Comparison of ENCODE assay signal across 8 mouse cellular contexts in the genomic region with DNA sequence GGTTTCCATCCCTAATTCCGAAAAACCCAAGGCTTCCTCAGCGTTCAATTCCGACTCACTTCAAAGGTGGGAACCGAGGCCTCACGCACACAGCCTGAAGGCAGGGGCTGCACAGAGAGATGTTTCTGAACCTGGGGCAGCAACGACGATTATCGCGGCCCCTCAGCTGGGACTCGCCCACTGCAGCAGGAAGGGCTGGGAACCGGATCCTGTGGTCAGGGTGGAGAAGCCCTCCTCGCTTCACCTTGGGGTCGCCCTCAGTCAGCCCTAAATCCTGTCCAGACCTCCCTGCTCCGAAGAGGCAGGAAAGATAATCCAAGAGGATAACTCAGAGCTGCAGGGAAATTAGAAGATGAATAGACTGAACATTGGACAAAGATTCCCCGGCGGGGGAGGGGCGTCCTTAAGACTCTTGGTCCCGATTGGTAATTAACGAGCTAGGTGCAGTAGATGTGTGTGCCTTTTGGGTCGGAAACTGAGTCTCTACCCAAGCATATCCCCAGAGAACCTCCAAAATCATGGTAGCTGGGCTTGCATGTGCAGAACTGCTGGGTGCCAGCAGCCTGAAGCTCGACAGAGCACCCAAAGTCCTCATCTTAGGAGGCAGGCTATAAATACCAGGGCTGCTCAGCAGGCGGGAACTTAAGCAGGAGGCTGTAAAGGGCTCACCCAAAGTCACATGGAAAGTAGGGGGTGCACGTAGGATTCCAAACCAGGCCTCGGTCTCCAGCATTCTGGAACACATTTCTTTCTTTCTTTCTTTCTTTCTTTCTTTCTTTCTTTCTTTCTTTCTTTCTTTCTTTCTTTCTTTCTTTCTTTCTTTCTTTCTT. TPM values are rescaled to one million over a fixed set of nuclear protein-coding genes. Genes with fewer than 3 reads are reported as not detected.
A peak's percentile ranks its signal among the peaks of the same experiment; 100 is the strongest.
DNase-seq lines count a peak whose midpoint lies in the region; ATAC-seq lines count a peak whose summit lies in the region.

No protein-coding gene starts in this region.

- H3K4me1 ChIP-seq in kidney, embryonic 14.5 days (ENCODE audit: control insufficient read depth, insufficient read depth, low read length) = 0 out of 2 replicates have a peak, but pooled peaks cover 3% of the 10 kb centered on the region
- H3K4me1 ChIP-seq in embryonic facial prominence, embryonic 10.5 days = peaks cover 10% of the 10 kb centered on the region
- peaks cover 9% of the 10 kb centered on the region; the same call in 1 of the 2 replicates for H3K4me1 ChIP-seq in intestine, embryonic 16.5 days (ENCODE audit: control insufficient read depth, insufficient read depth, low read length)
- H3K4me1 ChIP-seq in neural tube, embryonic 11.5 days (ENCODE audit: control insufficient read depth, insufficient read depth, low read length) = 0 out of 2 replicates have a peak, but pooled peaks cover 3% of the 10 kb centered on the region

- peak overlapping the region; percentile 49 for H3K4me2 ChIP-seq in kidney, embryonic 14.5 days (replicated peaks; ENCODE audit: low read depth, low read length)
- peak overlapping the region; percentile 59 for H3K4me2 ChIP-seq in intestine, embryonic 16.5 days (ENCODE audit: low read depth, low read length)
- H3K4me2 ChIP-seq in neural tube, embryonic 11.5 days (ENCODE audit: low read depth) = peak overlapping the region; percentile 49

- no peak overlapping the region for H3K9ac ChIP-seq in kidney, embryonic 14.5 days (ENCODE audit: low read depth, low read length)
- peak overlapping the region; percentile 54 for H3K9ac ChIP-seq in intestine, embryonic 16.5 days (ENCODE audit: low read depth, low read length)
- peak overlapping the region; percentile 37 for H3K9ac ChIP-seq in neural tube, embryonic 11.5 days (ENCODE audit: low read length)

- DNase-seq in kidney, adult 9 months = no peak
- peak; percentile 51 for DNase-seq in embryonic facial prominence, embryonic 10.5 days (ENCODE audit: low spot score)
- peak; percentile 28 for DNase-seq in neural tube, embryonic 11.5 days (ENCODE audit: low spot score)
- DNase-seq in layer of hippocampus, adult 18-20 months (ENCODE audit: low spot score in 2 of 2) = no peak
- DNase-seq in layer of hippocampus, adult 11-12 months (ENCODE audit: low spot score) = no peak
- no peak for DNase-seq in layer of hippocampus, postnatal 14 days (ENCODE audit: low spot score in 2 of 2)

- H3K27ac ChIP-seq in kidney, embryonic 14.5 days (ENCODE audit: low read depth, low read length) = no peak overlapping the region
- peak overlapping the region; percentile 66 for H3K27ac ChIP-seq in embryonic facial prominence, embryonic 10.5 days (replicated peaks)
- no peak overlapping the region for H3K27ac ChIP-seq in intestine, embryonic 16.5 days (ENCODE audit: low read length)
- H3K27ac ChIP-seq in neural tube, embryonic 11.5 days (ENCODE audit: low read depth, low read length) = no peak overlapping the region

- 4% methylated on average over 24 of the region's 24 CpGs for WGBS in kidney, embryonic 14.5 days
- WGBS in embryonic facial prominence, embryonic 10.5 days = 7% methylated on average over 24 of the region's 24 CpGs
- 8% methylated on average over 24 of the region's 24 CpGs for WGBS in intestine, embryonic 16.5 days
- 6% methylated on average over 24 of the region's 24 CpGs for WGBS in neural tube, embryonic 11.5 days

- H3K4me3 ChIP-seq in kidney, embryonic 14.5 days (ENCODE audit: low read length) = peak overlapping the region; percentile 20
- peak overlapping the region; percentile 48 for H3K4me3 ChIP-seq in embryonic facial prominence, embryonic 10.5 days
- peak overlapping the region; percentile 25 for H3K4me3 ChIP-seq in intestine, embryonic 16.5 days (ENCODE audit: low read length)
- peak overlapping the region; percentile 19; the same call in 1 of the 2 replicates for H3K4me3 ChIP-seq in neural tube, embryonic 11.5 days (ENCODE audit: low read depth, low read length)

- ATAC-seq in kidney, embryonic 14.5 days (ENCODE audit: low FRiP score, low TSS enrichment) = peak; percentile 77
- 0 out of 2 replicates have a peak, but pooled peaks have one; percentile 18 for ATAC-seq in intestine, embryonic 16.5 days
- no peak for ATAC-seq in neural tube, embryonic 11.5 days (ENCODE audit: insufficient read depth, low FRiP score, low TSS enrichment)

- H3K9me3 ChIP-seq in kidney, embryonic 14.5 days (ENCODE audit: control insufficient read depth, low read length) = no peaks in the 10 kb centered on the region
- no peaks in the 10 kb centered on the region for H3K9me3 ChIP-seq in embryonic facial prominence, embryonic 10.5 days
- H3K9me3 ChIP-seq in intestine, embryonic 16.5 days (ENCODE audit: control insufficient read depth, low read length) = no peaks in the 10 kb centered on the region
- no peaks in the 10 kb centered on the region for H3K9me3 ChIP-seq in neural tube, embryonic 11.5 days (ENCODE audit: control insufficient read depth, low read length)

- H3K27me3 ChIP-seq in kidney, embryonic 14.5 days (ENCODE audit: control insufficient read depth, insufficient read depth, low read length) = no peaks in the 10 kb centered on the region
- peaks cover 19% of the 10 kb centered on the region for H3K27me3 ChIP-seq in embryonic facial prominence, embryonic 10.5 days (replicated peaks; ENCODE audit: low read depth, poor library complexity, severe bottlenecking)
- 0 out of 2 replicates have a peak, but pooled peaks cover 2% of the 10 kb centered on the region for H3K27me3 ChIP-seq in intestine, embryonic 16.5 days (replicated peaks; ENCODE audit: control insufficient read depth, insufficient read depth, low read length)
- H3K27me3 ChIP-seq in neural tube, embryonic 11.5 days (ENCODE audit: control insufficient read depth, insufficient read depth, low read length) = 0 out of 2 replicates have a peak, but pooled peaks cover 2% of the 10 kb centered on the region

- H3K36me3 ChIP-seq in kidney, embryonic 14.5 days (ENCODE audit: control insufficient read depth, insufficient read depth, low read length) = no peaks in the 10 kb centered on the region
- H3K36me3 ChIP-seq in embryonic facial prominence, embryonic 10.5 days (replicated peaks) = no peaks in the 10 kb centered on the region
- no peaks in the 10 kb centered on the region for H3K36me3 ChIP-seq in intestine, embryonic 16.5 days (ENCODE audit: control insufficient read depth, insufficient read depth, low read length)
- no peaks in the 10 kb centered on the region for H3K36me3 ChIP-seq in neural tube, embryonic 11.5 days (ENCODE audit: control insufficient read depth, insufficient read depth, low read length)

RNA-seq across cellular contexts. Expression of a gene that starts 37.3 kb away (rescaled TPM):
- polyA plus RNA-seq in kidney, embryonic 14.5 days (2014; fragmentation: Nextera tagmentation; extraction: Ambion mirVana) = 24.4 and 27.5 TPM in 2 replicates
- 12.4 and 13.9 TPM in 2 replicates for polyA plus RNA-seq in embryonic facial prominence, embryonic 10.5 days (2016; fragmentation: Nextera tagmentation; extraction: Ambion mirVana)
- polyA plus RNA-seq in intestine, embryonic 16.5 days (2015; fragmentation: Nextera tagmentation; extraction: Ambion mirVana) = 7.9 and 8.1 TPM in 2 replicates
- 20.6 and 21.6 TPM in 2 replicates for polyA plus RNA-seq in neural tube, embryonic 11.5 days (2014; fragmentation: Nextera tagmentation; extraction: Ambion mirVana)
- total RNA-seq in layer of hippocampus, adult 18-20 months (2021) = 100 to 1,000 TPM; 306 to 309 TPM
- 100 to 1,000 TPM; 345 to 352 TPM for total RNA-seq in layer of hippocampus, postnatal 14 days (2021)

Comparison
In these comparisons a context has a peak if more than half of its experiments do, and no peak if none do; other contexts are left out.
1. DNase-seq: peak in embryonic facial prominence, embryonic 10.5 days (single experiment) and neural tube, embryonic 11.5 days (single experiment); none in kidney, adult 9 months (single experiment), layer of hippocampus, adult 18-20 months (0 of 2), layer of hippocampus, adult 11-12 months (single experiment) and layer of hippocampus, postnatal 14 days (0 of 2).
2. Peak in every context shown above with its lines, with median percentiles within 50 percentile points of each other: H3K4me2 ChIP-seq and H3K4me3 ChIP-seq.